Mouse (Mus musculus): ENCODE measurements around the gene Ubac2.
"Not testable (repeated sequence)": the region's sequence is repeated elsewhere in the genome, so short reads cannot be mapped to it uniquely, and the experiment has no call there.

Gene Ubac2

DNA sequence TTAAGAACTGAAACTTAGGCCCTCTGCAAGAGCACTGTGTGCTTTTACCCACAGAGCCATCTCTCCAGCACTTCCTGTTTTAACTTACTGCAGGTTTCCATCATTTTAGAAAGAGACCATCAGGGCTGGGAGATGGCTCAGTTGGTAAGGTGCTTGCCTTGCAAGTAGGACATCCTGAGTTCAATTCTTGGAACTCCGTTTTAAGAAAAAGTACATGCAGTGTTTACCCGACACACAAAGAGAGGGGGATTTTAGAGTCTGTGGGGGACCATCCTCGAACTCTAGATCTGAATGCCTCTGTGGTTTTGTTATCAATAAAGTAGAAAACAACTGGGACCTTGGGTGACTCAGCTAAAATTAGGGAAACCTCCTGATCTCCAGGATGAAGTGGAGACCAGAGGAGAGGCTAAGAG lies 163.0 kb downstream of the Ubac2 start:
- DNase-seq (ENCODE audit: low read depth, low spot score) = no peak

DNA sequence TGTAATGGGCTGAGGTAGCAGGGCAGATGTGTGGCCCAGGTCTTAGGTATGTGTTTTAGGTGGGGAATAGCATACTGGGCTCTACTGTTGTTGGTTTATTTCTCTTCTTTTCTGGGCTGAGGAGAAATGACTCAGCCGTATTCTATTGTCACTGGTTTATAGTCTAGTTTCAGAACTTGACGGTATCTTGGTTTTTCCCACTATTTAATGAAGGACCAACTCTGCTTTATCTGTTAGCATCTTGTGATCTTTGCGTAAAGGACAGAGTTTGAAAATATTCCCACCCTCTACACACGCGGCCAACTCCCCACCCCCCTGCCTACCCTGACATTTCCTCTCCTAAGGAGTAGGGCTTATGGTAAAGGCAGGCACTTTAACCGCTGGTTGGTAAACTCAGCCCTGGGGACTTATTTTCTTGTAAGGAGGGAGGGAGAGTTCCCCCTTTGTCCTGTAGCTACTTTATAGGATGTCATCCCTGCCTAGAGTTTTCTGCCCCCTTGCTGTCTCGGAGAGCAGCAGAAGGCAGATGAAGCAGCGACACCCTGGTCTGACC lies 163.8 kb downstream of the Ubac2 start:
- no peak for DNase-seq (ENCODE audit: low read depth, low spot score)

DNA sequence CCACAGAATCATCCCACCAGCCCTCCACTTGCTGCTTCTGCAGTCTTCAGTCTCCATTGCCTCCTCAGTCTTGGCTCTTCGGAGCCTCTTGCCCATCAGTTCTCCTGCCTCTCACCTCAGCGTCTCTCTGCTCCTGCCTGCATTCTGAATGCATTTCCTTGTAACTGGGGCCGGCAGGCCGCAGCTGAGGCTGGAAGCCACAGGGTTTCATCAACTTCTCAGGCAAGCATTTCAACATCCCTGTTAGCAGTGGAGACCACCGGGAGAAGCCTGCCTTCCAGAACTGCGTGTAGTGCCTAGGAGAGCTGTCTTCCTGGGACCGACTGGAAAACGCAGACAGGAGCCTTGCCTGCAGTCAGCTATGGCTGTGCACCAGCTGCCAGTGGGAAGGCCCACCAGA lies 169.4 kb downstream of the Ubac2 start:
- DNase-seq (ENCODE audit: low read depth, low spot score) = no peak

DNA sequence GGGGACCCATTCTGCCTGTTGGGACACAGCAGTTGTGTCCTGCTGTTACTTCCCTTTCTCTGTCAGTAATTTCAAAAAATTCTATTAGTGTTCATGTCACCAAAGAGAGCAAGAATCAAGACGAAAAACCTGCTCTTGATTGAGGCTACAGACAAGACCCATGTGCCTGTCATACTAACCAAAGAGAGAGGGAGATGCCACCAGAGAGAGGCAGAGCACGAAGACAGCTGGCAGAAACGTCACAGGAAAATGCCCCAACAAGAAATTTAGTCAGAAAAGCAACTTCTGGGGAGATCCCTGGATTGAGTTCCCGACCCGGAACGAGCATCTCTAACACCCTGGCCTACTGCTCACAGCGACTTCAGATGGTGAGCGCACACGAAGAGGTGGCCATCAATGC lies 170.4 kb downstream of the Ubac2 start:
- no peak for DNase-seq (ENCODE audit: low read depth, low spot score)

DNA sequence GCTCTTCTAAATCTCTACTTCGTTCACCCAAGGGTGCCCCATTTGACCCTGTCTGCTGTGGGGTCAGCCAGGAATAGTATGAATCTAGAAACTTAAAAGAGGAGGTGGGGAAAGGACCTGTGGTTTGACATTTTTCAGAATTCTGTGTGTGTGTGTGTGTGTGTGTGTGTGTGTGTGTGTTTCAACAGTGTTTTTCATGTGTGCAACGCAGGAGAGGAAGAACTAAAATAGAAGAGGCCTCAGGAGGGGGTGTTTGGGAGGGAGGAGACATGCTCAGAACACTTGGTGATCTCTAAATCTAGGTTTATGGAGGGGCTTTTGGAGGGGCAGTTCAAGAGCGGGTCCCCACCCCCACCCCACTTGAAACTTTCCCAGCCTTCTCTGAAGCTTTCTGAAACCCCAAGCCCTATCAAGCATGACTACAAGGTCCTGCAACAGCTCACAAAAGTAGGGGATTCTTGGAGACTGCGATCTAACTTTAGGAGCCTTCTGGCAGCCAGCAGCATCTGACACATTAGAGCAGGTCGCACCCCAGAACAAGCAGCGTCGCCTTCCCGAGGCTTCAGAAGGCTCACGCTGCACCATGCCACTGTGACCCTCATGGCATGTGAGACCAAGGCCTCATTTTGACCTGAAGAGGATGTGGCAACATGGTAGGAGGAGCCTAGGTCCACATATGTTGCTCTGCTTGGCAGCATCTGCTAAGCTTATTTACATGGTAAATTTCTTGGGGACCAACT lies 174.6 kb downstream of the Ubac2 start:
- DNase-seq (ENCODE audit: low read depth, low spot score) = no peak

DNA sequence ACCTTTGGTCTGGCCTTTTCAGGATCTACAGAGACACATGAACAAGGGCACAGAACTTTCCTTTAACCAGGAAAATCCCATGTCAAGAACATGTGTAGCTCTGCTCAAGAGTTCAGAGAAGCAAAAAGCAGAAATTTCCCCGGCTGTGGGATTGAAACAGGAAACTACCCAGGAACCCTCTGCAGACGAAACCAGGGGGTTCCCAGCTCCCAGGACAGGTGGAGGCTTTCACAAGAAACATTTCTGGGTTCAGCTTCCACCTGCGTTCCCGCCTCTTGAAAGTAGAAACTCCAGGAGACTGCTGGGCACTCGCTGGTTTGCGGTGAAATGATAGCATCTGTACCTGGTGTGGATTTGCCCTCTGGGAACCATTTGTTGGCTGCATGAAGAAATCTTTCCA lies 178.5 kb downstream of the Ubac2 start:
- no peak for DNase-seq (ENCODE audit: low read depth, low spot score)

DNA sequence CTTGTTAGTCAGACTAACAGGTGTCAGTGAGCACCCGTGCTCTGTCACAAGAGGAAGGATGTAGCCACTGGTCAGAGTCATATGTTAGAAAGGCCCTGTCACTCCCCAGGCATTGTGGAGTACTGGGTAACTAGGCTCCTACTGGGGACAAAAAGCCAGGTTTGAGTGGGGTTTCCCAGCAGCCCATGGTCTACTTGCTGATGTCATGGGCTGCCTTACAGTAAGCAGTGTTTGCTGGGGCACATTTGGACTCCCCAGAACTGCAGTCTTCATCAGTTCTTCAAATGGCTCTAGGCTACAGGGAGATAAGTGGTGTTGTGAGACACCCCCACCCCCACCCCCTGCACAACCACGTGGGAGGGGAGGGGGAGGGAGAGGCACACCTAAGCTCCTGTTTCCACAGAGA lies 179.5 kb downstream of the Ubac2 start:
- DNase-seq (ENCODE audit: low read depth, low spot score) = no peak

DNA sequence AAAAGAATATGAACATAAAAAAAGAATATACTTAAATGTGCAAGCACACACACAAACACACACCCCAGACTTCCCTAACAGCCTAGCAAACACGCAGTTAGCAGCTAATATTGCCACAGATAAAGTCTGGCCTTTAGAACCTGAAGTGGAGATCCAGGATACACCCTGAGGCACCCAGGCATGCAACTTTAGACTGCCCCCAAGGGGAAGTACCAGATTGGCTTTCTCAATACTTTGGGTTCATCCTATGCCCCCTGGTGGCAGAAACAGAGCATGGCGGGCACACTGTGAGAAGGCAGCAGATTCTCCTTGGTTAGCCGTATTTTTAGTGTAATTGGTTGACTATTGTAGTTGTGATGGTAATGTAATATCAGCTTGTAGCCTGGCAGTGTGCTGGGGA lies 182.2 kb downstream of the Ubac2 start:
- DNase-seq (ENCODE audit: low read depth, low spot score) = peak; percentile 88

DNA sequence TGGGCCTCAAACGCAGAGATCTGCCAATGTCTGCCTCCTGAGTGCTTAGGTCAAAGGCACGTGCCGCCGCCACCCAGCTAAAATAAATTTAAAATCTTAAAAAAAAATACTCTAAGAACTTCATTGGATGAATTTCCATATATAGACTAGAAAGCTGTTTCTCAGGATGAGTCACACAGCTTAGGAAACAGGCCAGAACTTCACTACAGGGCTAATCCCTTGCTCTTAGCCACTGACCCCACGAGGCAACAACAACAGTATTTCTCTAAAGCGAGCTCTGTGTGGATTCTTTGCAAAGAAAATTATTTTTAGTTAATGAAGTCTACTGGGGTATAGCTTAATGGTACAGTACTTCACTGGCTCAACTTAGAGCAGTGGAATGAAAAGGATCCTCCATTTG lies 183.0 kb downstream of the Ubac2 start:
- DNase-seq (ENCODE audit: low read depth, low spot score) = no peak

DNA sequence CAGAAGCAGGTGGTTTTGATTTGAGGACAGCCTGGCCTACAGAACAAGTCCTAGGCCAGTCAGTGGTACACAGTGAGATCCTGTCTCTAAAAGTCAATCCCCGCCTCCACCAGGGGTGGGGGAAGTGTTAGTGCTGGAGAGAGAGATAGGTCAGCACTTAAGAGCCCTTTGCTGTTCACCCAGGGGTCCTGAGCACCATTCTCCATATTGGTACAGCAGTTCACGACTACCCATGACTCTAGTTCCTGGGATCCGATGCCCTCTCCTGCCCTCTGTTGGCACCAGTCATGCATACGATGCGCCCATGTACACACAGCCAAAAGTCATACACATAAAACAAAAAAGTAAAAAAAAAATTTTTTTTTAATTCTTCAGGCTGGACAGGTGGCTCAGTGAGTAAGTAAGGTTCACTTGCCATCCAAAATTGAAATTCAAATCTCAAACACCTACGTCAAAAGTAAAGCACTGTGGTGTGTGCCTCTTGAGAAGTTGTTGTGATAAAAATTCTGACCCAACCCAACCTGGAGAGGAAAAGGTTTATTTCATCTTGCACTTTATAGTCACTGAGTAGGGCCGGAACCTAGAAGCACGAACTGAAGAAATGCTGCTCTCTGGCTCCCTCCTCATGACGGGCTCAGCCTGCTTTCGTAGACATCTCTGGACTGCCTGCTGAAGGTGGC lies 184.1 kb downstream of the Ubac2 start:
- no peak for DNase-seq (ENCODE audit: low read depth, low spot score)

DNA sequence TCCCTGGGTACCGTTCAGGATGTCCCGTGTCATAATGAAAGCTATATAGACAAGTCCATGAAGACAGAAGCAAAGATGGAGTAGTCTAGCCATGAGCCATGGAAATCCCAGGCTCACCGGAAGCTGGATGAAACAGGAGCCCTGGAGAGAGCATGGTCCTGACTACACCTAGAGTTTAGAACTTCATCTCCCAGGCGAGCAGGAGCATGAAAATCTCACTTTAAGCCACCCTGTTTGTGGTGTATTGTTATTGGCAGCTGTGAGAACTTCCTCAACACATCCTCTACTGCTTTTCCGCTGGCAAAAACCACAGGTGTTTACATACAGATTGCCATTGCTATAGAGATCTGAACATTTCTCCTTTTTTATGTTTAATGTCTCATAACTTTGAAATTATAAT lies 185.2 kb downstream of the Ubac2 start:
- DNase-seq (ENCODE audit: low read depth, low spot score) = no peak

DNA sequence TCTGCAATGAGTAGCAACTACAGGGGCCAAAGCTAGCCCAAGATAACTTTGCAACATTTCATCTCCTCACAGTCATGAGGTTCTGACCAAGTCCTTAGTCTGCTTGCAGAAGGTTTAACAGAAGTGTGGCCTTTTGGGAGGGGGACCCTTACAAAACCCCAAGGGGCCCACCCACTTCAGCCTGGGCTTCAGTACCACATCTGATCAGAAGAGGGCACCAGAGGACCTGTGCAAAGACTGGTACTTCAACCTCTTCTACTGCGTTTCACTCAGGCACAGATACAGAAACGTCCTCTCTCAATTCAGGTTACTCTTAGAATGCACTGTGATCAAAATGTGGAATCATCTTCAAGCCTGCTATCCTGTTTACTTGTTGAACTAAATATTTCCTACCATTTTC lies 186.1 kb downstream of the Ubac2 start:
- DNase-seq (ENCODE audit: low read depth, low spot score) = peak; percentile 80

DNA sequence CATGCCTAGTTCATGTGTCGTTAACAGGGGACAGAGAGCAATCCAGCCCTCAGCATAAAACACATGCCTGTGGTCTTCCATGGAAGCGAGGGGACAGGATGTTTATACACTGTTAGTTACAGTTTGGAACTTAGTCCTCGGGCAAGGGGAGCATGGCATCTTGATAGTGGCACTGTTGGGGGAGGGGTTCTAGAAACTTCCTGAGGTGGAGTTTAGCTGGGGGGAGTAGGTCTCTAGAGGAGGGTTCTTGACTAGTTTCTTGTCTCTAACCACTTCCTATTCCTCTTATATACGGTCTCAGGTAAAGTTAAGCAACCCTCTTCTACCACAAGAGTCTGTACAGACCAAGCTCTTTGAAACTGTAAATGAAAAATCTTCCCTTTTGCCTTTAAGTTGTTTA lies 187.8 kb downstream of the Ubac2 start:
- DNase-seq (ENCODE audit: low read depth, low spot score) = no peak

DNA sequence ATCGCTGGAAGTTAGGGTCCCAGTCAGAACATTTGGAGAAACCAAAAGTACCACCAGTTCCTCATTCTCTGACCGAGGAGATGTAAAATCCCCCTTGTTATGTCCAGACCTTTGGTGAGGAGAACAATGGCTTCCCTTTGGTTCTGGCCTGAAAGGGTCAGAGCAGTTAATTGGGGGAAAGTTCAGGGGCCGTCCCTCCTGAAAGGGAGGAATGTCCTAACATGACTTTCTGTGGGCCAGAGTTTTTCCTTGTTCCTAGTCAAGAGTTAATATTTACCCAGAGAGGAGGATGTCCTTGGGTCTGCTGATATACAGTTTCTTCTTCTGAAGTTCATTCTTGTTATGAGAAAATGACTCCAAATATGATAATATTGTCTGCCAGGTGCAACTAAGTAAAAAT lies 189.6 kb downstream of the Ubac2 start:
- DNase-seq (ENCODE audit: low read depth, low spot score) = not testable (repeated sequence)

DNA sequence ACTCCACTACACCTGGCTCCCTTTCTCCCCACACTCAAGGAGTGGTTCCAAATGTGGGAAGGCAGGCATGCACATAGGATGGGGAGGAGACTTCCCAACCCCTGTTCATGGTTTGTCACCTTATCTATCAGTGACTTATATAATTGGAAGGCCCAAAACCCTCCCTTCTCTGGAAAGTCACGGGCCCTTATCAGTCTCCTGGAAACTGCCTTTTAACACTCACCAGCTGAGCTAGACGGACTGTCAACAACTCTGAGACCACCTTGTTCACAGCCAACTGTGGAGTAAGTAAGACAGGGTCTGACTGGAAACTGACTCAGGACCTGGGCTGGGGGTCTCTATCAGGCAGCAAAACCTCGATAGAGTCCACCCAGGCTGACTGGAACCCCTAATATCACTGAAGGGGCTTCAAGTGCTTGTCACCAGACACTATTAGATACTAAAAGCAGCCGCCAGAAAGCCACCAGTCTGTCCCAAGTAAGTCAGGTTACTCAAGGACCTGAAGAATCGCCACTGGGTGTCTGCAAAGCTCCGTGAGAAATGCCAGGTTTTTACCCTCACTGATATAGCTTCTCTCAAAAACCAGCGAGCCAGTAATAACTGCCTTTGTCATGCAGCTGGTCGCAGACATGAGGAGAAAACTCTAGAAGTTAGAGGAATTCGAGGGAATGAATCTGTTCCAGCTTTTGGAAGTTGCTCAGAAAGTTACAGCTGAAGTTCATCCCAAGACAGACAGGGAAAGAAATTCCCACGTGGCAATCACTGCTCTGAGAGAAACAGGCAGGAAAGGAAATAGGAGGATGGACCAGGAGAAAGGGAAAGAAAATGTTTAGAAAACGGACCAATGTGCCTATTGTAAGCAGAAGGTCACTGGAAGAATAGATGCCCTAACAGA lies 190.6 kb downstream of the Ubac2 start:
- DNase-seq (ENCODE audit: low read depth, low spot score) = no peak

DNA sequence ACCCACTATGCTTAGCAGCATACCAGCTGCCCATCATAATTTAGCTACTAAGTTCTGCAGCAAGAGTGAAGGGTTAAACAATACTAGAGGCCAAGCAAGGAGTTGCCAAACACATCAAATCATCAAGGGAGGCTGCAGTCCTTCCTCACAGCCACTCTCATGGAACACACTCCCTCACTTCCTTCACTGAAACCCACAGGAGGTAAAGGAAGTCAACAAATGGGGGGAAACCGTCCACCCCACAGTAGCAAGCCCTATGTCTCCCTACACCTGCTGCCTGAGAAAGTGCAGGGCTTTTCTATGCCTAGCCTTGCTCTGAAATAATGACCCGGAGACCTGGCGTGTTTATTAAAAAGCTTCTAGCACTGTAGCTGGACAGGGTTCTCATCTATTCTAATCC lies 191.5 kb downstream of the Ubac2 start:
- DNase-seq (ENCODE audit: low read depth, low spot score) = no peak

Measured in ZHBTc4 (cell line).